Mouse (Mus musculus) left cerebral cortex, postnatal 25 days (tissue): ENCODE results near the gene Diras1. TPM values are rescaled to one million over a fixed set of nuclear protein-coding genes. Genes with fewer than 3 reads are reported as not detected.
A peak's percentile ranks its signal among the peaks of the same experiment; 100 is the strongest.
"Not testable (repeated sequence)": the region's sequence is repeated elsewhere in the genome, so short reads cannot be mapped to it uniquely, and the experiment has no call there.

Source experiments
- DNase-seq, 2 experiments: peaks; one replicate each; pipeline ENCODE4 v3.0.0; 2022; ENCODE audit warnings: low spot score in 2 of 2, mixed read lengths in 1 of 2
- intact Hi-C: fragments of 180-260 bp; cut with DNase I; formaldehyde crosslinking; loops from one replicate; pipeline ENCODE4 v1.15.1; 2025
- total RNA-seq, 2 experiments: library from RNA; stranded (reverse); gene quantifications; 2 replicates each; pipeline ENCODE4 v1.2.3; 2021

The Diras1 gene
- total RNA-seq, 2 experiments from 2014 or later: 108 to 110 TPM

DNA sequence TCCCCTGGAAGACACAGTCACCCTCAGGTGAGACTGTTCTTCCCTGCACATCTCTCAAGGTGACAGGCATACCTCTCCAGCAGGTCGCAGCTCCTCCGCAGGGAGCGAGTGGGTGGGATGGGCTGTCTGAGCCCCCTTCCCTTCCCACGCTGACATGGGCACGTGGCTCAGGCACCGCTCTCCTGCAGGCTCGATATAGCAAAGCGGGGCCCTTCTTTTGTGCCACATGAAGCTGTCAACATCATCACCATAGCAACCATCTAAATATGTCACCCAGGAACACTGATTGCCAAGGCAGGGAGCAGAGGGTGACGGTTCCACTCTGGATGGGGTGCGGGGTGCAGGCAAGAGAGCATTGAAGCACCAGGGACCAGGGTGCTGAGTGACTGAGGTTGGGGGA lies 24.3 kb downstream of the Diras1 start:
- intact Hi-C loops: loop anchor here (2.0 kb wide), 2 partner anchors 20 to 82 kb away; no protein-coding TSS in a partner anchor

DNA sequence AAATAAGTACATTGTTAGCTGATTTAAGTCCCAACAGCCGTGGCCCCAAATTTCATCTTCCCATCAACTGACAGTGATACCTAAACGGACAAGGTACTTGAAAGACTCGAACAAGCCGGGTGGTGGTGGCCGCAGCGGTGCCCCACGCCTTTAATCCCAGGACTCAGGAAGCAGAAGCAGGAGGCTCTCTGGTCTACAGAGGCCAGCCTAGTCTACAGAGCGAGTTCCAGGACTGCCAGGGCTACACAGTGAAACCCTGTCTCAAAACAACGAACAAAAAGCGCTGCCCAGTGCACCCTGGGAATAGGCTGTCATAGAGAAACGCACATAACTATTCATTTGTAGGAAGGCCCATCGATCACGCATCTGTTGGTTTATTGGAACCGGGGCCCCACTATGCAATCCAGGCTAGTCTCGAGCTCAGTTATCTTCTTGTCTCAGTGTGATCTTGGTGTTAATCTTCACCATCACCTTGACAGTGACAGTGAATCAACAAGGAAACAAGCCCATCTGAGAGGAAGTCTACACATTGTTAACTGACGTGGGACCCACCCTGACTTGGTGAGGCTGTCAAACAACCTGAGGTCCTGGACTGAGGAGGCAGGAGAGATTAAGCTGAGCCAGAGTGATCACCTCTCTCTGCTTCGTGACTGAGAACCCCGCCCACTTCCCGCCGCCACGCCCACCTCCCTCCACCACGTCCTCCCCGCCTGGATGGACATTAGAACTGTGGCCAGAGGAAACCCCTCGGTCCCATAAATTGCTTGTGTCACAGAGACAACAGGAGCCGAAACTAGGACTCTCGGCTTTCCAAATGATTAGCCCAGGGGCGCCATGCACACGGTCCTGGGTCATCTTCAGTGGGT lies 25.0 kb downstream of the Diras1 start:
- no peak for DNase-seq
- intact Hi-C loops: loop anchor here (2.0 kb wide), 2 partner anchors 20 to 82 kb away; no protein-coding TSS in a partner anchor

More for the DNA sequence above, 24.3 kb downstream of the Diras1 start:
- DNase-seq: peak; percentile 67 to 76

DNA sequence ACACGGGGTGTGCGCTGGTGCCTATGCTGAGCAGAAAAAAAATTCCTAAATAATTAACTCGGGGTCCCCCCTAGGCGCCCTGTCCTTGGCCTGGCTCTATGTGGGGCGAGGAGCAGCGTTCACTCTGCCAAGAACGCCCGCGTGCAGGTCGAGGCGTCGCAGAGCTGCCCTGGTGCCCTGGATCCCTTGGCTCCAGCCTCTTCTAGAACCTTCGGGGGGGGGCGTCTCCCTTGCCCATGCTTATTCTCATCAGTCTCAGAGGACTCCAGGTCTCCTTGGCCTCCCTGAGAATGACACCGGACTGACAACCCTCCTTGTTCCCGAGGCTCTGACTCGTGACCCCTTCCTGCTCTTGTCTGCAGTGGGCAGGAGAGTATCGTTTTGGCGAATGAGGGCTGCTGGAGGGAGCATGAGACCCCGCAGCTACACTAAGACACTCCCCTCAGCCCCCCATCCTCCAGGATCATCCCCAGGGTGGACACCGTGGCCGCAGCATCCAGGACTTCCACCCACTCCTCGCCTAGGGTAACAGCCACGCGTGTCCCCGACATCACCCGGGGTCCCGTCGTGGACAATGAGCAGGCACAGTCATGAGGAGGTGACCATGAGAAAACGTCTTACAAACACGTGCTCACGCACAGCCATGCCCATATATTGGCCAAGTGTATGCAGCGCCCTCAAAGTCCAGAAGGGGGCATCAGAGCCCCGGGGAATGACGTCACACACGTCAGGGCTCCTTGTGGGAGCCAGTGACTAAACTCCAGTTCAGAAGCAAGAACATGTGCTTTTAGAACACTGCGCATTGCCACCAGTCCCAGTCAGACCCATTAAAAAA lies 25.9 kb downstream of the Diras1 start:
- intact Hi-C loops: loop anchor here (1.0 to 5.0 kb wide), 5 partner anchors 21 to 242 kb away; partner anchors contain the start of gene Dot1l

DNA sequence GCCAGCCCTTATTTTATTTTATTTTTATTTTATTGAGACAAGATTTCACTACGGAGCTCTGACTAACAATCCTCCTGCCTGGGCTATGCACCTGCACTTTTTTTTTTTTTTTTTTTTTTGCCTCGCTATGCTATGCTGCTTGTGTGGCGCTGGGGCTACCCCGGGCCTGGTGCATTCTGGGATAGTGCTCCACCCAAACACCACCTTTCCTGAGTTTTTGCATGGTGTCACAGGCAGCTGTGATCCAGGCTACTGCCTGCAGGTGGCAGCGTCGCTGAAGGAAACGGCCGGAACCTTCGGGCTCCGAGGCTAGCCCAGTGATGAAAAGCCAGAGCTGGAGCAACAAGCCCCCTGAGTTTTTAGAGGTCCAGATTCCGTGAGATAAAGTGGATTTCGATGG lies 26.7 kb downstream of the Diras1 start:
- intact Hi-C loops: loop anchor here (1.0 to 5.0 kb wide), 3 partner anchors 43 to 241 kb away; partner anchors contain the start of gene Dot1l
- DNase-seq: peak in 1 of 2 experiments; percentile 79

More for the DNA sequence above, 25.9 kb downstream of the Diras1 start:
- peak; percentile 88 to 94 for DNase-seq

DNA sequence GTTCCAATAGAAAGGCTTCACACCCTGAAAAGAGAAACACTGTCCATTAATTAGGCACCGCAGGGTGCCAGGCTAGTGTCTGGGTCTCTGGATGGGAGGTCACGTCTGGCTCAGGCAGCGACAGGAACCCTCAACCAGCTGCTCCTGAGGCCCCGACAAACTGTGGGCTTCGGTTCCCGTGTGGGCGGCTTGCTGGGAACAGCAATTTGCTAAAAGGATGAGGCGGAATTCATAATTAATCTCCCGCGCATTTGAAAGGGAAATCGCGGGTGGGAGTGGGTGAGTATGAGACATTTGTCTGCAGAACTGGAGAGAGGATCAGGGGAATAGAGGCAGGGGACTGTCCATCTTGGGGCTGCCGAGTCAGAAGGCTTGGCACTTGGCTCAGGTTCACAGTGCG lies 27.4 kb downstream of the Diras1 start:
- intact Hi-C loops: loop anchor here (2.0 to 5.0 kb wide), 2 partner anchors 177 to 241 kb away; partner anchors contain the start of gene Dot1l
- peak in 1 of 2 experiments; percentile 52 for DNase-seq

DNA sequence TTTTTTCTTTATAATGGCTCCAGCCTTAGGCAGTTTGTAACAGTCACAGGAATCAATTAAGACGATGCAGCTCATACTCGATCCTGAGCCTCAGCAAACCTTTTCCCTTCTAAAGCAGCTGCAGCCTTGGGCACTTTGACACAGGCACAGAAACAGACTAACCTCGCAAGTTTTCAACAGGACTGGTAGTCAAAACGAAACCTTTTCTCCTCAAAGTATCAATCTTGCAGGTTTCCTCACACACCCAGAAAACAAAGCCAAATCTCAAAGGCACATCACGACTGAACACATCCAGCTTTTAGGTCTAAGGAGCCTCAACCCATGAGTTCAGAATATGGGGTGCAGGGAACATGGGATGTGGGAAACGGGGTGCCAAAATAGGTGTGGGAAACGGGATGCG lies 28.1 kb downstream of the Diras1 start:
- DNase-seq: no peak
- intact Hi-C loops: loop anchor here (5.0 kb wide), 1 partner anchor 240 kb away; the partner anchor contains the start of gene Dot1l

DNA sequence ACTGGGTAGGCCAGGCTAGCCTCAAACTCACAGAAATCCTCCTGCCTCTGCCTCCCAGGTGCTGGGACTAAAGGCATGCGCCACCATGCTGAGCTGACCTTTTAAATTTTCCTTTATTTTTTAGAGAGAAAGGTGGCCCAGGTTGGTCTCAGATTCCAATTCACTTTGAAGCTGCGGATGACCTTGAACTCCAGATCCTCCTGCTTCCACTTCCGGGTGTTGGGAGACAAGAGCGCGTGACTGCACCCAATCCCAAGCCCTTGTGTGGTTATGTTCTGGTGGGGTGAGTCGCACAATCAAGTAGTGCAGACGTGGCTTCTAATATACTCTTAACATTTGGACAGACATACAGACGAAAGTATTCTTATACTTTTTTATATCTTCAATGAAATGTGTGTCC lies 29.0 kb downstream of the Diras1 start:
- intact Hi-C loops: loop anchor here (5.0 kb wide), 1 partner anchor 239 kb away; the partner anchor contains the start of gene Dot1l
- DNase-seq: no peak

DNA sequence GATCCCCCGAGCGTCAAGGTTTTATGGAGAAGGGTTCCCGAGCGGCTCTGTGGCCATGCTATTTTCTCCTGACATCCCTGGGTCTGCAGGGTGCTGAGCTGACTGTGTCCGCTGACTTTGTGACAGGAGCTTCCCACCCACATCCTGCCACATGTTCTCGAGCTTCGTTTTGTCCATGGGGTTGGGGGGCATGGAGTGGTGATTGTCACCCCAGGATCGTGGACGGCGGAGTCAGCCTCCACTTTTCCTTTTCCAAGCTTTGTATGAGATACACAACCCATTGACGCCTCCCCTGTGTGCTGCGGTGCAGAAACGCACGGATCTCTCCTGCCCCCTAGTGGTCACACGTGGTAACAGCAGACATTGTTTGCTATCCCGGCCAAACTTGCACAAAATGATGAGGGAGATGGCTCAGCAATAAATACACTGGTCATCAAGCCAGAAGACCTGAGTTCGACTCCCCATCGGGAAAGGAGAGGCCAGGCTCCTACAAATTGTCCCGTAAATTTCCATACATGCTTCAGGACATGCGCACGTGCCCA lies 30.3 kb downstream of the Diras1 start:
- peak; percentile 87 to 89 for DNase-seq
- intact Hi-C loops: loop anchor here (2.0 to 5.0 kb wide), 3 partner anchors 66 to 238 kb away; partner anchors contain the start of gene Dot1l

DNA sequence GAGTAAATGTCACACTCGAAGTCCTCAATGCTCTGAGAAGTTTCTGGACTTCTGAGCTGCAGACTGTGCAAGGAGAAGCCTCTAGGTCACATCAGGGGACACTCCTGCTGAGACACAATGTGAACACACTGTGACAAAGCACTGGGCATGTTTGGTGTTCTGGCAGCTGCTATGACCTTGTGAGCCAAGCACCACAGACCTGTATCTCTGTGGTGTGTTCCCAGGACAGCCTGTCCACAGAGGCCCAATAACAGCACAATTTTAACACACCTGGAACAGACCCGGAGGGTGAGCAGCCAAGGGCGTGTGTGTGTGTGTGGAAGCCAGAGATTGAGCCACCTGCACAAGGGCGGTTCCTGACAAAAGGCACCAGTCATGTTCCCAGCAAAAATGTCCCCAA lies 30.8 kb downstream of the Diras1 start:
- intact Hi-C loops: loop anchor here (2.0 to 5.0 kb wide), 4 partner anchors 66 to 237 kb away; partner anchors contain the start of genes Dot1l and Oaz1
- no peak for DNase-seq

DNA sequence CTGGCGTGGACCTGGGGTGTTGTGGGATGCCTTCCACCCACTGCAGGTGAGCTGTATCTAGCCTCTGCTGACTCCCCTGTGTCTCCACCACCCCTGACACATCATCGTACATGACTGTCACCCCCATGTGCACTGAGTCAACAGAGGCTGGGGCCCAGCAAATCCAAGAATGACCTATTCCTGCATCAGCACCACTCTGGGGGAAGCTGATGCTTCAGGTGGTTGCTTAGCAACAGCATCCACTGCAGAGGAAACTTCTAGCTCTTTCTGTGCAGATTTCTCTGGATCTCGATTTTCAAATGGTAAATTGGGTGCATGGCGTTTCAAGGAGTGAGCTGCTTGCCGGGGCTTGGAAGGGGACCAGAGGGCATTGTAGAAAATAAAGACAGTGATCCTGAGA lies 32.2 kb downstream of the Diras1 start:
- intact Hi-C loops: loop anchor here (5.0 kb wide), 1 partner anchor 166 kb away; the partner anchor contains the start of gene Oaz1
- DNase-seq: peak in 1 of 2 experiments; percentile 63

DNA sequence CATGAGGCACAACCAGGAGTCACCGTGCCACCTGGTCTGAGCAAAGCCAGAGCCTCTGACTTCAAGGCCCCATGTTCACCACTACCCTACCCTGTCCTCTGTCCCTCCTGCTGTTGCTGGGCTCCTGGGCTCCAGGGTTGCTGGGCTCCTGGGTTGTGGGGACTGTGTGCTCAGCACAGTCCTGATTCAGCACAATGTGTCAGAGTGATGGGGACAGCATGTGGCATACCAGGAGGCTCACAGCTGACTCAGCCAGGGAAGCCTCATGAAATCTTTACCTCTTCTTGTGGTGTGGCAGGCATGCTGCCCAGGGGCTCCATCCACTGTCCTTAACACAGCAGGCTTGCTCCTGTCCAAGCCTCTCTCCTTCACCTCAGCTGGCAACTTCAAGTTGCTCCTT lies 33.5 kb downstream of the Diras1 start:
- intact Hi-C loops: loop anchor here (5.0 kb wide), 1 partner anchor 165 kb away; the partner anchor contains the start of gene Oaz1
- DNase-seq: peak in 1 of 2 experiments; percentile 26

DNA sequence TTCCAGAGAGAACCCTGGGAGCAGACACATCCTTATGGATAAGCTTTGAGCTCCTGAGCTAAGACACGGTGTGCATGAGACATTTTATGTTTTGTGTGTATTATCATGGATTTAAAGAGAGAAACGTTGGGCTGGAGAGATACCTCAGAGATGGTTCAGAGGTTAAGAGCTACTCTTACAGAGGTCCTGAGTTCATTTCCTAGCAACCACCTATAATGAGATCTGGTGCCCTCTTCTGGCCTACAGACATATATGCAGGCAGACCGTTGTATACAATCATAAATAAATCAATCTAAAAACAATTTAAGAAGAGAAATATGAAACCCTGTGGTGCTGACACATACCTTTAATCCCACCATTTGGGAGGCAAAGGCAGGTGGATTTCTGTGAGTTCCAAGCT lies 34.5 kb downstream of the Diras1 start:
- no peak for DNase-seq

DNA sequence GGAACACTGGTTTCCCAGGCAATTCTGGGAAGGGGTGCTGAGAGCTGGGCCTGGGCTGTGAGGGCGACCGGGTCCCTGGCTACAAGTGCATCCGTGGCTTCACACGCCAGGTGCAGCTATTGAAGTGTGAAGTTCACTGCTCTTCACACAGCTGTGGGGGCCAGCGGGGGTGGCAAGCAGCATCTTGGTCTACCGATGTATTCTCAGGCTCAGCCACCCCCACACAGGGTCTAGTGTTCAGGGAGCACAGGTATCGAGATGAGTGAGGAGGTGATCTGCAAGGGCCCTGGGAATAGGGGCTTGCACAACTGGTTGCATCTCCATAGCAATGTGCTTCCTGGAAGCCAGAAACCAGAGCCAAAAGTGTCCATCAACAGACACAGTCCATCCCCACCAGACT lies 35.1 kb downstream of the Diras1 start:
- DNase-seq: no peak
- intact Hi-C loops: loop anchor here (5.0 kb wide), 1 partner anchor 163 kb away; the partner anchor contains the start of gene Oaz1

More for the DNA sequence above, 34.5 kb downstream of the Diras1 start:
- intact Hi-C loops: loop anchor here (5.0 kb wide), 1 partner anchor 164 kb away; the partner anchor contains the start of gene Oaz1

DNA sequence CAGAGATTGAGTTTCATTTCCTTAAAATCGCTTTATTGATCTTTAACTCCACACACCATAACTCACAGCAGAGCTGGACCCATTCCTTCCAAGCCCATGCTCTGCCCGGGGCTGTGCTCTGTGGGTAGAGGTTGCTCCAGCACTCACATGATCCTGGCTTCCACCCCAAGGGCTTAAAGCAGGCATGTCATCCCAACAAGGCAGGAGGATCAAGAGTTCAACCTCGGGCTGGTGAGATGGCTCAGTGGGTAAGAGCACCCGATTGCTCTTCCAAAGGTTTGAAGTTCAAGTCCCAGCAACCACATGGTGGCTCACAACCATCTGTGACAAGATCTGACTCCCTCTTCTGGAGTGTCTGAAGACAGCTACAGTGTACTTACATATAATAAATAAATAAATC lies 35.6 kb downstream of the Diras1 start:
- intact Hi-C loops: loop anchor here (5.0 kb wide), 1 partner anchor 163 kb away; the partner anchor contains the start of gene Oaz1
- not testable (repeated sequence) for DNase-seq

DNA sequence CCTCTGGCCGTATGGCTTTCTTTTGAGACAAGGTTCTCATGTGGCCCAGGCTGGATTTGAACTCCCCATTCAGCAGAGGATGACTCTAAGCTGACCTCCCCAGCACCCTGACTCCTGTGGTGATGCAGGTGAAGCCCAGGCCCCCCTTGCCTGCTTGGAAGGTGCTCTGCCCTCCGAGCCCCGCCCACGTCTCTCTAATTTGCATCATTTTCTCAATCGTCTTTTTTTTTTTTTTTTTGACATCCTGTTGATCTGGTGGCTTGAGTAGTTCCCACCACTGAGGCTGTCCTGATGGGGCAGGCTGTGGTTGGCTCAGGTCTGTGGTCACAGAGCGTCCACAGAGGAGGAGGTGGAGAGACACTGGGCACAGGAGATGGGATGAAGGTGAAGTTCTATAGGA lies 36.0 kb downstream of the Diras1 start:
- DNase-seq: no peak
- intact Hi-C loops: no loop called here

DNA sequence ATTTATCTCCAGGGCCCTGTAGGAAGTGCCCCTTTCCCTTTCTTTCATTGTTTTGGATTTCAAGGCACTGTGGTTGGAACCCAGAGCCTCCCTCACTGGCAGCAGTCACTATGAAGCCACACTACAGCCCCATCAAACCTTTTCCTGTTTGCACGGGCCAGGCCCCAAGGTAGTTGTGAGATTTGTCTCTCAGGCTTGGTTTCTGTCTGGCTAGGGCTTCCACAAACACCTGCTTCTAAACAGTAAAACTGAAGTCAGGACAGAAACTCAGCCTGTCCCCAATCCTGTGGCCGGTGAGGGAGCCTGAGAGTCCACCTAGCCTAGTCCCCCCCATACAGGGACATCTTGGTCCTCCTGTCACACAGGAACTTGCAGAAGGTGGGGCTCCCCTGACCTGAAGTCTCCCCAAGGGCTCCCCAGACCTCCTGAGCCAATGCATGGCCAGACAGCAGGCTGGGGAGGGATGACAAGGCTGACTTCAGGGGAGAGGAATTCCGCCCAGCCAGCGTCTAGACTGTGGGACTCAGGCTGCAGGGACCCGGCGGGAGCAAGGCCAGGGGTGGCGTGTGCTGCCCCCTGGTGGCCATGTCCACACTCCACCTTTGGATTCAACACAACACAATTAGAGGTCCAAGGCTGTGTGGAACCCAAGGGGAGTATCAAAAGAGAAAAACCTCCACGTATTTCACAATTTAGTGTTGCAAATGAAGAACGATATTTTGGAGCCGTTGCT lies 37.6 kb downstream of the Diras1 start:
- intact Hi-C loops: loop anchor here (1.0 kb wide), 1 partner anchor 59 kb away; no protein-coding TSS in a partner anchor
- peak; percentile 63 to 66 for DNase-seq

DNA sequence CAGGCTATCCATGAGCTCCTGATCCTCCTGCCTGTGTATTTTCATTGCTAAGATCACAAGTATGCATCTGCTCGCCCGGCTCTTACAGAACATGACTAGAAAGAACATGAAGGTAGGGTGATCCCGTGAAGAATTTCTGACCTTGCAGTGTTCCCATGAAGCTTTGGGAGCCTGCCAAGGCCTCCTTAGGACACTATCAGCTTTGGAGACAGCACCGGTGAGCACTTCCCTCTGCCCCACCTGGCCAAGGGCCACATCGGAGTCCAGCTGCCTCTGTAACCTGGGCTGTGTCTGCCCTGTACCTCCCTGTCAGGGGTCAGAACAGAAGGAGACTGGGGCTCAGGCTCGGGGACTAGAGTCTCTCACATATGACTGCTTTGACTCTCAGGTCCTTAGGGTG lies 38.7 kb downstream of the Diras1 start:
- intact Hi-C loops: no loop called here
- DNase-seq: no peak

DNA sequence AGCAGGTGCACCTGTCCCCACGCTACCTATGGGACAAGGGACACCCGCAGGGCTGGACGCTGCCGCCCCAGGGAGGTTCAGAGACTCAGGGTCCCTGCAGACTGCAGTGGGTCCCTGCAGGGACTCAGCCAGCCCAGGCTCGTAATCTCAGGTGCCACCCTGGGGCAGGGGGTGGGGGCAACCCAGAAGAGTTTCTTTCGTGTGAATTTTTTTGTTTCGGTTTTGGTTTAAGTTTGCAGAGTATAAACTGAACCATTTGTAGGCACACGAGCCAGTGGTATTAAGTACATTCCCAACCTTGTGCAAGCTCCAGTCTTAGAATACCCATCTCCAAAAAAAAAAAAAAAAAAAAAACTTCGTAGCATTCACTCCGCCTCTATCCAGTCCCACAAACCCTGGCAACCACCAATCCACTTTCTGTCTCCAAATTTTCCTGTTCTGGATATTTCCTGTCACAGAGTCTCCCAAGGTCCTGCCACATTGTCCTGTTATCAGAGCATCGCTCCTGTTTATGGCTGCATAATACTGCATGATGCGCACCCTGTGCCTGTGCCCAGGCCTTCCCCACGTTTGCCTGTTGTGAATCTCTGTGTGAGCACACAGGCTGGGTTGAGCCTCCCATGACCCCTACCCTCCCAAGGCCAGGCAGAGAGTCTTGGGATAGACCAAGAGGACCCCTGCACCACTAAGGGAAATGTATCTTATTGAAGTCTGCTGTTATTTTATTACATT lies 39.3 kb downstream of the Diras1 start:
- intact Hi-C loops: no loop called here
- DNase-seq: no peak
